Mouse (Mus musculus) intestine, postnatal 0 days (tissue): ENCODE measurements around the gene Ddx19a. TPM values are rescaled to one million over a fixed set of nuclear protein-coding genes. Genes with fewer than 3 reads are reported as not detected.
A peak's percentile ranks its signal among the peaks of the same experiment; 100 is the strongest.

Experiments
- ATAC-seq: fragments of 200-750 bp; cut with Nextera tagmentation; 2 replicates; pipeline ENCODE4 v1.8.0; 2017; ENCODE audit warnings: mild to moderate bottlenecking, moderate TSS enrichment, moderate library complexity
- H3K27ac ChIP-seq: fragments of 300-500 bp; sonication (generic); 2 replicates; pipeline ENCODE4 v1.5.1; 2014; ENCODE audit warnings: mild to moderate bottlenecking, low read depth, low read length, moderate library complexity
- H3K27me3 ChIP-seq: fragments of 300-500 bp; sonication (generic); replicated peaks from 2 replicates; pipeline ENCODE4 v1.6.1; 2014; ENCODE audit warnings: low read length, mixed read lengths; ENCODE audit not compliant: control insufficient read depth, insufficient read depth
- H3K36me3 ChIP-seq: fragments of 300-500 bp; sonication (generic); 2 replicates; pipeline ENCODE4 v1.6.1; 2014; ENCODE audit warnings: mild to moderate bottlenecking, moderate library complexity; ENCODE audit not compliant: control insufficient read depth, insufficient read depth
- H3K4me1 ChIP-seq: fragments of 300-500 bp; sonication (generic); replicated peaks from 2 replicates; pipeline ENCODE4 v1.6.1; 2014; ENCODE audit warnings: antibody characterized with exemption, low read length, mixed read lengths; ENCODE audit not compliant: control insufficient read depth, insufficient read depth
- H3K4me2 ChIP-seq: fragments of 300-500 bp; sonication (generic); replicated peaks from 2 replicates; pipeline ENCODE4 v1.6.1; 2014; ENCODE audit warnings: low read depth, mild to moderate bottlenecking, moderate library complexity
- H3K4me3 ChIP-seq: fragments of 300-500 bp; sonication (generic); 2 replicates; pipeline ENCODE4 v1.5.1; 2014; ENCODE audit warnings: low read depth, low read length
- H3K9ac ChIP-seq: fragments of 300-500 bp; sonication (generic); 2 replicates; pipeline ENCODE4 v1.6.1; 2014; ENCODE audit warnings: mild to moderate bottlenecking, low read depth, low read length
- H3K9me3 ChIP-seq: fragments of 300-500 bp; sonication (generic); 2 replicates; pipeline ENCODE4 v1.6.1; 2016; ENCODE audit warnings: mixed run types; ENCODE audit not compliant: control insufficient read depth
- CTCF ChIP-seq: sonication (generic); IDR thresholded peaks from 2 replicates; pipeline ENCODE4 v1.5.1; 2016; ENCODE audit warnings: low read depth, mild to moderate bottlenecking, control low read depth, antibody characterized with exemption, moderate library complexity
- WGBS: fragments of 180-500 bp; shearing (Covaris S2); extraction: QIAGEN DNeasy Blood & Tissue Kit; methylation state at CpG from one replicate; pipeline ENCODE4 v1.1.7; 2014; 5-methylcytosine and 5-hydroxymethylcytosine counted together
- polyA plus RNA-seq: library from polyadenylated mRNA; unstranded; fragments of >200 nt; fragmentation: Nextera tagmentation; extraction: Ambion mirVana; gene quantifications from 2 replicates; pipeline ENCODE4 v1.2.1, GENCODE M21; 2015

Gene Ddx19a
- polyA plus RNA-seq, 1 experiment from 2014 or later, result 8.9 TPM

- H3K4me2 ChIP-seq, result peak overlapping the region; percentile 91
- H3K27ac ChIP-seq, result no peak overlapping the region
- peaks cover 11% of the 10 kb centered on the region for H3K36me3 ChIP-seq
- ATAC-seq, result peak; percentile 95
- H3K4me1 ChIP-seq, result 0 out of 2 replicates have a peak, but pooled peaks cover 3% of the 10 kb centered on the region
- no peaks in the 10 kb centered on the region for H3K9me3 ChIP-seq
- H3K27me3 ChIP-seq, result no peaks in the 10 kb centered on the region
- no peak for TF ChIP-seq CTCF
- peak overlapping the region; percentile 54 for H3K4me3 ChIP-seq
- peak overlapping the region; percentile 66 for H3K9ac ChIP-seq
- 8% methylated on average over 45 of the region's 45 CpGs for WGBS
Observed at GRCm38 (mm10) chr8:110969910-110970770, 27.5 kb downstream of the Ddx19a start.

- Histone ChIP-seq H3K27ac (no peak overlapping the region), H3K4me2 (no peak overlapping the region), H3K4me3 (no peak overlapping the region), H3K4me1 (0 out of 2 replicates have a peak, but pooled peaks cover 3% of the 10 kb centered on the region), H3K36me3 (no peaks in the 10 kb centered on the region), H3K9me3 (no peaks in the 10 kb centered on the region), H3K9ac (no peak overlapping the region), H3K27me3 (no peaks in the 10 kb centered on the region)
- TF ChIP-seq CTCF, result no peak
- ATAC-seq, result no peak
- WGBS, result 85% methylated on average over 9 of the region's 9 CpGs
Observed at GRCm38 (mm10) chr8:110967326-110967725, 30.3 kb downstream of the Ddx19a start.

- no peak overlapping the region for H3K9ac ChIP-seq
- ATAC-seq, result no peak
- H3K9me3 ChIP-seq, result no peaks in the 10 kb centered on the region
- no peaks in the 10 kb centered on the region for H3K27me3 ChIP-seq
- WGBS, result 76% methylated on average over 8 of the region's 8 CpGs
- H3K4me3 ChIP-seq, result no peak overlapping the region
- 0 out of 2 replicates have a peak, but pooled peaks cover 3% of the 10 kb centered on the region for H3K4me1 ChIP-seq
- no peak overlapping the region for H3K27ac ChIP-seq
- H3K4me2 ChIP-seq, result no peak overlapping the region
- H3K36me3 ChIP-seq, result no peaks in the 10 kb centered on the region
- no peak for TF ChIP-seq CTCF
Observed at GRCm38 (mm10) chr8:110966586-110966985, 31.0 kb downstream of the Ddx19a start.

- TF ChIP-seq CTCF, result peak; percentile 57
- H3K9ac ChIP-seq, result no peak overlapping the region
- H3K27ac ChIP-seq, result no peak overlapping the region
- WGBS, result 20% methylated on average over 7 of the region's 7 CpGs
- H3K36me3 ChIP-seq, result no peaks in the 10 kb centered on the region
- H3K27me3 ChIP-seq, result no peaks in the 10 kb centered on the region
- no peak overlapping the region for H3K4me2 ChIP-seq
- no peak overlapping the region for H3K4me3 ChIP-seq
- no peaks in the 10 kb centered on the region for H3K4me1 ChIP-seq
- no peaks in the 10 kb centered on the region for H3K9me3 ChIP-seq
- peak; percentile 36; the same call in 1 of the 2 replicates for ATAC-seq
Observed at GRCm38 (mm10) chr8:110965594-110965993, 32.0 kb downstream of the Ddx19a start.

GRCm38 (mm10) chr8:110964666-110965065 lies 32.9 kb downstream of the Ddx19a start:
- ATAC-seq, result no peak
- Histone ChIP-seq H3K4me3 (no peak overlapping the region), H3K4me2 (no peak overlapping the region), H3K27me3 (no peaks in the 10 kb centered on the region), H3K27ac (no peak overlapping the region), H3K9me3 (no peaks in the 10 kb centered on the region), H3K9ac (no peak overlapping the region), H3K4me1 (no peaks in the 10 kb centered on the region), H3K36me3 (peaks cover 5% of the 10 kb centered on the region; the same call in 1 of the 2 replicates)
- TF ChIP-seq CTCF, result no peak
- 65% methylated on average over 7 of the region's 7 CpGs for WGBS

- no peak for TF ChIP-seq CTCF
- ATAC-seq, result no peak
- Histone ChIP-seq H3K4me2 (no peak overlapping the region), H3K9ac (no peak overlapping the region), H3K4me3 (no peak overlapping the region), H3K9me3 (no peaks in the 10 kb centered on the region), H3K4me1 (no peaks in the 10 kb centered on the region), H3K36me3 (peaks cover 5% of the 10 kb centered on the region; the same call in 1 of the 2 replicates), H3K27ac (no peak overlapping the region), H3K27me3 (no peaks in the 10 kb centered on the region)
- WGBS, result 90% methylated on average over 2 of the region's 2 CpGs
Observed at GRCm38 (mm10) chr8:110963051-110963450, 34.5 kb downstream of the Ddx19a start.
